Mouse (Mus musculus): ENCODE measurements at regions not wholly inside any gene's neighbourhood (a gene's known extent, or its start where the extent isn't known, plus 50 kb on each side); places are given as distances from the start of the nearest gene placed in this dataset.
"Not testable (repeated sequence)": the region's sequence is repeated elsewhere in the genome, so short reads cannot be mapped to it uniquely, and the experiment has no call there.

DNA sequence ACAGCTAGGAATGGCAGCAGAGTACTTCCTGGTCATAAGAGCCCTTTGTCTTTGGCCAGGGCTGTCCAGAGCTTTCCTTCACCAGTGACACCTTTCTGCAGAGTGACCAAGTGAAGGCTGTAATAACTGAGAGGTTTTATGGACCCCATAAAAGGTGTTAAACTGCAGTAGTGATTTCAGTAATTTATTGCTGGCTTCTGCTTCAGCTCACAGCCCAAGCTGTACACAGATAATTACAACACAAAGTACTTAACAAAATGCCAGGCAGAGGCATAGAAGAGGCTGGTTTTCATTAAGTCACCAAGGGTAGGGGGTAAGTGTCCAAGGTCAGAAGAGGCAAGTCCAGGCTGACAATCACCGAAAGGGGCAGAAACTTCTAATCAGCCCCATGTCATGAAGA, 83.8 kb downstream of the Eif4e start:
- DNase-seq: no peak

- no peak for DNase-seq
Observed at GRCm38 (mm10) chr3:138612884-138613653, 87.1 kb downstream of the Eif4e start.

DNA sequence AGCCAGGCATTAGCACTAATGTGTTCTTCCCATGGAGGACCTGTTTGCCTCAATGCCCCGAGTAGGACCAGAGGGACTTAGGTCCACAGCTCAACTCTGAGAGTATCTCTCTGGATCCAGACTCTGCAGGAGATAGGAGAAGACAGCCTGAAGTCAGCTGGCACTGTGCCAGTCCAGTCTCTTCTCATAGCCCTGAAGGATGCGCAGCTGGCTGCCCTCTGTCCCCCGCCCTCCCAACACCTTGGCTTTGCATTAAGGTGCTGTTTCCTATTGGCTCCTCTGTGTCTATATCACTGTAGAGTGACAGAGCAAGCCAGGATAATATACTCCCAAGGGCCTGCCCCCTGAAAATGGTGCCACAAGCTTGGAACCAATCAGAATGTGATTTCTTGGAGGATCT, 87.7 kb downstream of the Eif4e start:
- no peak for DNase-seq

DNA sequence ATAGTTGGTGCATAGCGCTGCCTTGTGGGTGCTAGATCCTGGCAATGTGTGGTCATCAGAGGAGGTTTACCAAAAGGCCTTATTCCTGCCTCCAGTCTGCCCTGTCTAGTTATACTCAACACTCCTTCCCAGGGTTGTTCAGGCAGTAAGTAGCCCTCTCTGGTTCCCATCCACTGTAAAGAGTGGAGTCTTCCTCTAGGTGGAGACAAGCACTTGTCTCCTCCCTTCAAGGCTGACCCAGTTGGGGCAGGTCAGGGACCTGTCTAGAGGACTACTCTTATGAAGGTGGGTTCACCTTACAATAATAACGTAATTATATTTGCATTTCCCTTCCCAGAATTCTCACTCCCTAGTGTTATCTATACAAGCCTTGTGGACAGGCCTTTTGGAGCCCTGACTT, 88.9 kb downstream of the Eif4e start:
- no peak for DNase-seq

GRCm38 (mm10) chr3:138620263-138620662, 94.3 kb downstream of the Eif4e start:
- DNase-seq: no peak

- DNase-seq: no peak
Observed at GRCm38 (mm10) chr3:138624128-138624527, 98.1 kb downstream of the Eif4e start.

DNA sequence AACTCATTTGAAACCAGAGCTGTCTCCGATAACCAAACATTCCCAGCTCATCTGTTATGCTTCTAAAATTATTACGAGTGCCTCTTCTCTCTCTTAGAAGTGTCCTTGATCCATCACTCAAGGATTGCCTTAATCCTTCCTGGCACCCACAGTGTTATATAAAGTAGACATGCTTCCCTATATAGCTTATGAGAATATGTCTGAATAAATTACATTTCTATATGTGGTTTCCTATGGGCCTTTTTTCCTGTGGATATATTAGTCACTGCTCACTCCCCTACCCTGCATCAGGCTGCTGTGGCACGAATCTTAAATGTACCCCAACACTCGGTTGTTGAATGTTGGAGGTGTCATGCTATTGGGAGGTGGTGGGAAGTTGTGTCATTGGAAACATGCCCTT, 100.3 kb downstream of the Eif4e start:
- no peak for DNase-seq

DNA sequence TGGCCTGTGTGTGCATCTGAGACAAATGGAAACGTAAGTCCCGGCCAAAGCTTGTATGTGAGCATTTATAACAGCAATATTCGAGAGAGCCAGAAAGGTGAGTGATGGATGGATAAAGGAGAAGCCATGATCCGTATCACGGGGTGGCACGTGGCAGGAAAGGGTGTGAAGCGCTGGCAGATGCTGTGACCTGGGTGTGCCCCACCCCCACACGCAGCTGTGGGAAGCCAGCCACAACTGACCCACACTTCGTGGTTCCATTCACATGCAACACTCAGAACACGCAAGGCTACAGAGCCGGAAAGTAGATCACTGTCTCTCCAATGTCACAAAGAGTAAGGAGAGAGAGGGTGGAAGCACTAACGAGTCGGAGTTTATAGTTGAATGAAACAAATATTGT, 104.3 kb downstream of the Eif4e start:
- no peak for DNase-seq

GRCm38 (mm10) chr3:138632086-138632485, 106.1 kb downstream of the Eif4e start:
- no peak for DNase-seq

DNA sequence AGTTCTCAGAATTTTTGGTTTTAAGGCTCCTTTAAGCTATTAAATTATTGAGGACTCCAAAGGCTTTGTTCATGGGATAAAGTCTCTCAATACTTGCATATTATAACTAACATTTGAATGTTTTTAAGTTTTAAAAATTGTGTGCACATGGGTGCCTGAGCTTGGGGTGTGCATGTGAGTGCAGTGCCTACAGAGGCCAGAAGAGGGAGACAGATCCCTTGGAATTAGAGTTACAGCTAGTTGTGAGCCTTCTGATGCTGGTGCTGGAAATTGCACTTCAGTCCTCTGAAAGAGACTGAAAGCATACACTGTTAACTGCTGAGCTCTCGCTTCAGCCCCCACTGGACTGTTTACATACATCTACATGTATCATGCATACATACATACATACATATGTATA, 100.0 kb upstream of the Tspan5 start:
- peak; percentile 49 to 51 for DNase-seq

DNA sequence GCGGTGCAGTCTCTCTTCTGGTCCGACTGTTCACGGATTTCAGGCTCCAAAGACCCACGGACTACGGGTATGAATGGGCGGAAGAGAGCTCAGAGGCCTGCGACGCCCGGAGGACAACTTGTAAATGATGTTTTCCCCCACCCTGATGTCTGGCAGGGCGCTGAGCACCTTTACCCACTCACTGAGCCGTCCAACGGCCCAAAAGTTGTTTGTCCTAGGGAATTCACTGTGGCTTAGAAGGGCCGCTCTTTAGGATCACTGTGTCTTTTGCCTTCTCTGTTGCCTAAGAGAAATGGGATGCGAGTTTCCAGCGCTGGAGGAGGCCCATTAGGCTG, 98.1 kb upstream of the Tspan5 start:
- no peak for DNase-seq

GRCm38 (mm10) chr3:138644286-138644951, 97.6 kb upstream of the Tspan5 start:
- peak in 1 of 2 experiments; percentile 4 for DNase-seq

DNA sequence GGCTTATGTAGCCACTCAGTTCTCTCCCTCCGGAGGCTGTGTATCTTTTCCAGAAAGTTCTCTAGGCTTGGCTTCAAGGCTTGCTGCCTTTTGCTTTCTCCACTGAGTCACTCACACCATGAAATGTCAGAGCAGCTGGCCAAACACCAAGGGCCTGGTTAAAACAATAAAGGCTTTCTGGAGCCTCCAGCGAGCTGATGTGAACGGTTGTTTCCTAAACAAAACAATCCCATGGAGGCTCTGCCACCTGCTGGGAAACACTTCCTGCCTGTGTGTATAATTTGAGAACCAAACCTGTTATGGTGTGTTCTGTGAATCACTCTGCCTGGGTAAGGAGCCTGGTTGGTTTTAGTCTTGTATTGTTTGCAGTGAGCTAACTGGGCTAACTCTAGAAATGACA, 96.7 kb upstream of the Tspan5 start:
- no peak for DNase-seq

DNA sequence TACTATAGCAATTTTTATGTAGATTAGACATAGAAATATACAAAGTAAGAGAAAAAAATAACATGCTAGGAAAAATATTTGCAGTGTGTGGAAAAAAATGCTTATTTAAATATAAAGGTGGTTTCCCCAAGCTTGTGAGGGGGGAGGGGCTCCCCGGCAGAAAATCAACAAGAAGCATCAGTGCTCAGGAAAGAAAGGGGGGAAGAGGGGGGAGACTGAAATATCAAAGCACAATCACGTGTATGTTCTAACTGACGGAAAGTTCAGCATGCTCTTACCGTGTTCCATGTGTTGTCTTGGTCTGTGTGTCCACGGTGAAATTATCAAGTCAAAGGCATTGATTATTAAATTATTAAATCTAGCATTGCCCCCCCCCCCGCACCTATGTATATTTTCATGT, 92.3 kb upstream of the Tspan5 start:
- DNase-seq: no peak

- DNase-seq: not testable (repeated sequence)
Observed at GRCm38 (mm10) chr3:138650671-138651070, 91.3 kb upstream of the Tspan5 start.

- no peak for DNase-seq
Observed at GRCm38 (mm10) chr3:138651361-138652205, 90.4 kb upstream of the Tspan5 start.

DNA sequence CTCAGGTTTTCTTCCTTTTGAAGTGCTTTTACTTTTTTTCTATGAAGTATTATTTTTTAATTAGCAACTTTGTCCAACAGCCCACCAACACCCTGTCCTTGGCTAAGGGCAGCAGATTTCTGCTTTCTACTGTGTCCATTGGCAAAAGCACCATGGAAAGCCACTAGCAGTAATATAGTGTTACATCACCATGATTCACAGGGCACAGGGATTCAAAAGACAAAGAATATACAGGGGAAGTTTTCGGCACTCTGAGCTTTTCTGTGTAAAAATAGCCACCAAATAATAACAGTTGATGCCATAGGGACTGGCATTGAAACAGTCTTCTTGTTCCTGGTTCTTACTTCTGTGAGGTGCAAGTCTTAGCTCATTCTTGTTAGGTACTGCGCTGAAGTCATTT, 89.8 kb upstream of the Tspan5 start:
- no peak for DNase-seq

- no peak for DNase-seq
Observed at GRCm38 (mm10) chr3:138652685-138653084, 89.3 kb upstream of the Tspan5 start.

DNA sequence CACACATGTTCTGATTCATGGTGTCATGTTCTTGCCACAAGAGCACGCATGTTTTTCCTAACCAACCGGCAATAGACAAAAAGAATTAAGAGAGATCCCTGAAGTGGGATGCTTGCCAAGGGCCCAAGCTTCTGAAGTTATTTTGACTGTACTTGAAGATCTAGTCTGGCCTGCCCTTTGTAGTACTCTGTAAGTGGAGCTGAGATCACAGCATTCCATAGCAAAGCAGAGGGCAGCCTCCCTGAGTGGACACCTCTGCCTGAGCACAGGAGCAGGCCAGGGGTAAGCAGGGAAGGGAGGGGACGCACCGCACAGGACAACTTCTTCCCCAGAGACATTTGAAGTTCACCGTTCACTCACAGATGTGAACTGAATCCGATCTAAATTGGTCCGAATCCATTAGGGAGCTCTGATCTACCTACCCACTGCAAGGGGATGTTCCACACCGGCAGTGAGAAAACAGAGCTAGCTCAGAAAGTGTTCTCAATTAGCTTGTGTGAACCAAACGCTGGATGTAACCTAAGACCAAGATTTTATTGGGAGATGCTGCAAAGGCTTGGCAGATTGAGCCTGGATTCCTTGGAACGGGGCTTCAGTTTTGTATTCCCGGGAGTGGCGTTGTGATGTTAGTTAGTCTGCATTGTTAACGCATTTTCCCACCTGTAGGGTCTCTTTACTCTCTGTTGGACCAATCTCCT, 88.3 kb upstream of the Tspan5 start:
- DNase-seq: no peak

DNA sequence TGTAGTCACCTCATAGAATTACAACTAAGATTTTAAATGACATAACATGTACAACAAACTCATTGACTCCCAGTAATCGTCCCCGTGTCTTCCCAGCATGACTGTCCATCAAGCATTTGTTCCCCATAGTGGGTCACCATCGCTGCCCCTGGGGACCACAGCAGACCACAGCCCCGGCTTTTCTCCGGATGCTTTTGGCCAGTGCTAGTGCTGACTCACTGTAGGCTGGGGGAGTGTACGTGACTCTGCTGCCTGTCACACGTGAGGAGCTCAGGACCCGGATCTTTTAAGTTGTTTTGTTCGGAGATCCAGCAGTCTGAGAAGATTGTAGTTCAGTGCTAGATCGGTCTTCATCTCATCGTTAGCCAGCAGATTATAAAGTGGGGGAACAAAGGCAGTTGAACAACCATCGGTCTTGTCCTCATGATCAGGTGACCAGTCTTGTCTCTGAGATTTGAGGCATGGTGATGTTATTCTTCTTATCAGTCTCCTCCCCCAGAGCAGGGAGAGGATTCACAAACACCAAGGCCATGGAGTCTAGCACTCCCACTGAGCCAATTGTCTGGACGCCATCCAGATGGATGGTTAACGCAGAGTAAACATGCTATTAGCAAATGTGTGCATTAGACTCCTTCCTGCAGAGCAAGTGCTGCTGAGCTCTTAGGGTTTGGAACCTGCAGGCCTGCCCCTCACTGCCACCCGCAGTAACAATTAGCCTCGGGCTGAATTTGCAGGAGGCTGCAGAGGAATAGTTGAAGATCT, 87.2 kb upstream of the Tspan5 start:
- no peak for DNase-seq

DNA sequence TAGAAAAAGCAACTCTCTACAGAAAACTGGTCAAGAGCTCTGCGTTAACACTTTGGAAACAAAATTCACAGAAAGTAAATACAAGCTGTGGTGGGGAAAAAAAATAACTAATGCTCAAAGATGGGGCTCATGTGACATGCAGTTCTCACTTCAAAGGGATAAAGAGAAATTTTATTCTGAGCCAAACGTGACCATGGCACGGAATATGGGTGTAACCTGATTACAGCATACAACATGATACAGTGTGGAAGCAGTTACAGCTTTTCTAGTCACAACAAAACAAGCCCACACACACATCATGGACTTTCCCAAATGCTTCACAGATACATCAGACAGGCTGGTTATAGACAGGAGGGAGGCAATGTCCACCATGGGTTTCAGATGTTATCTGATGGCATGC, 86.5 kb upstream of the Tspan5 start:
- no peak for DNase-seq

- no peak for DNase-seq
Observed at GRCm38 (mm10) chr3:138662625-138663024, 79.4 kb upstream of the Tspan5 start.

Measured in B cell, adult 2 months (primary cell).